In the genomic region with DNA sequence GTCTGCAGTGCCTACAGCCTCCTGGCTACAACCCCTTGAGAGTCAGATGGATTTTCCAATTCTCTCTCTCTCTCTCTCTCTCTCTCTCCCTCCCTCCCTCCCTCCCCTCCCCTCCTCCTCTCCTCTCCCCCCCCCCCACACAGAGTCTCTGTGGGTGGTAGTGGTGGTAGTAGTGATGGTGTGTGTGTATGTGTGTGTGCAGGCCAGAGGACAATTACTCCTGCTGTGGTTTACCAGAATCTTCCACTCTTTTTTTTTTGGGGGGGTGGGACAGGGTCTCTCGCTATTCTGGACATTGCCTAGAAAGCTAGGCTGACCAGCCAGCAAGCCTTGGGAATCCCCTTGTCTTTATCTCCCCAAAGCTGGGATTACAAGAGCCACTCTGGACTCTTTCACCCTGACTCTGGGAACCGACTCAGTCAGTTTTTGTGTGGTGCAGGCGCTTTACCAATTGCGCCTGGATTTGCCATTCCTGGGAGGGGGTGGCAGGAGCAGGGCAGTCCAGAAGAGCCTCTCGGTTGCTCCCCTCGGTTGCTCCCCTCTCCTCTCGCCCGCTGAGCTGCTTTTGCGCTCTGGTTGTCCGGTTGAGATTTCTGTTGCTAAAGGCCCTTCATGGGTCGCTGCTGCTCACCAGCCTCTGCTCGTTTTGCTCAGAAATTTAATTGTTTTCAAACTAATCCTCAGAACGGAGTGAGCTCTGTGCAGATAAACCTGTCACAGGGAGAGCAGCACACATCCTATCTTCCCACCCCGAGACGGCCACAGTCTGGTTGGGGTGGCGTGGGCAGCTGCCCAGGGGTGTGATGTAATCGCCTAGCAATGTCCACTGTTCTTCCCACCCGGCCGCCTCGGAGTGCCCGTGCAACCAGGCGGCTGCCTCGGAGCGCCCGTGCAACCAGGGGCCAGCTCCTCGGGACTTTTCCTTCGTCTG, we compare ENCODE assay signal across 9 mouse cellular contexts. TPM values are rescaled to one million over a fixed set of nuclear protein-coding genes. Genes with fewer than 3 reads are reported as not detected.
DNase-seq lines count a peak whose midpoint lies in the region; ATAC-seq and TF ChIP-seq lines count a peak whose summit lies in the region.
"Had no signal": no experiment of that assay in that cellular context is flagged by ENCODE, and none has a peak within 500 bp of the region (broad histone marks: within the 10 kb centered on the region; RNA-seq: fewer than 3 reads in every experiment).

No protein-coding gene starts in this region.

- 23% methylated on average over 27 of the region's 27 CpGs for WGBS in hindbrain, postnatal 0 days

- H3K36me3 ChIP-seq in hindbrain, postnatal 0 days (ENCODE audit: insufficient read depth, low read length) = no peaks in the 10 kb centered on the region

- no peaks in the 10 kb centered on the region for H3K9me3 ChIP-seq in hindbrain, postnatal 0 days (ENCODE audit: low read length)

- DNase-seq in embryo, embryonic 10.5 days (ENCODE audit: low spot score) = peak; percentile 27
- no peak for DNase-seq in embryo, embryonic 10 days (ENCODE audit: low spot score)
- DNase-seq in Patski (ENCODE audit: low read depth, low spot score) = peak; percentile 92
- peak; percentile 55 for DNase-seq in gastrocnemius, postnatal 10 days
- peak; percentile 54 for DNase-seq in hindbrain, postnatal 0 days (ENCODE audit: low spot score)
- DNase-seq in lung, postnatal 36 days = peak; percentile 20
- peak; percentile 73 for DNase-seq in testis, postnatal 14 days (ENCODE audit: low spot score)

- ATAC-seq in Patski = peak; percentile 72
- peak; percentile 80 for ATAC-seq in hindbrain, postnatal 0 days
- ATAC-seq in erythroid progenitor cell, adult 5-6 weeks (replicated peaks; ENCODE audit: low FRiP score, poor library complexity, severe bottlenecking) = no peak

- TF ChIP-seq CTCF in Patski (IDR thresholded peaks at IDR 0.05) = no peak
- TF ChIP-seq CTCF in hindbrain, postnatal 0 days (IDR thresholded peaks at IDR 0.05; ENCODE audit: low read depth) = no peak

- peak overlapping the region; percentile 71; the same call in 1 of the 2 replicates for H3K27ac ChIP-seq in hindbrain, postnatal 0 days

- POLR2A ChIA-PET in Patski (lab: Charles Lee) = interaction anchor here (0.6 to 1.6 kb wide), 10 partner anchors 9 to 39 kb away, joined by 3 to 7 read pairs (median 4); a partner anchor contains a TSS

- no peak overlapping the region for H3K9ac ChIP-seq in hindbrain, postnatal 0 days (replicated peaks; ENCODE audit: low read length)

- no peaks in the 10 kb centered on the region for H3K27me3 ChIP-seq in Patski
- no peaks in the 10 kb centered on the region for H3K27me3 ChIP-seq in hindbrain, postnatal 0 days (ENCODE audit: insufficient read depth, low read length)

- H3K4me3 ChIP-seq in hindbrain, postnatal 0 days (ENCODE audit: low read length) = no peak overlapping the region

- peak overlapping the region; percentile 31 for H3K4me2 ChIP-seq in hindbrain, postnatal 0 days (ENCODE audit: low read depth, low read length)

- in situ Hi-C loops in Patski (cut with MboI; ENCODE audit: low pct_unique_long_range_greater_than_20kb) = no loop called here

- no peaks in the 10 kb centered on the region for H3K4me1 ChIP-seq in hindbrain, postnatal 0 days (ENCODE audit: insufficient read depth, low read length)

- CTCF ChIA-PET in Patski (lab: Charles Lee) = interaction anchor here (0.9 to 3.7 kb wide), 5 partner anchors 13 to 63 kb away, joined by 3 to 24 read pairs (median 8); a partner anchor contains a TSS

RNA-seq across cellular contexts. Expression of a gene that starts 31.3 kb away (rescaled TPM):
- polyA plus RNA-seq in Patski (2021) = 16.7 TPM
- 10 to 100 TPM; 15.2 to 20.2 TPM for total RNA-seq in gastrocnemius, postnatal 10 days (2021)
- 52.1 and 54.5 TPM in 2 replicates for total RNA-seq in hindbrain, postnatal 0 days (2014; rRNA removed)
- 28.9 and 31.5 TPM in 2 replicates for polyA plus RNA-seq in hindbrain, postnatal 0 days (2015; fragmentation: Nextera tagmentation; extraction: Ambion mirVana)
- not detected in 2 replicates for total RNA-seq in erythroid progenitor cell, adult 5-6 weeks (2015; ENCODE audit: low replicate concordance)
- total RNA-seq in erythroid progenitor cell, adult 5-6 weeks (2017; ENCODE audit: low replicate concordance) = not detected in 2 replicates

RNA-seq across cellular contexts. Expression of a gene that starts 39.7 kb away (rescaled TPM):
- 40.2 TPM for polyA plus RNA-seq in Patski (2021)
- total RNA-seq in gastrocnemius, postnatal 10 days (2021) = 10 to 100 TPM; 11.5 to 14.5 TPM
- 38.1 and 45.1 TPM in 2 replicates for total RNA-seq in hindbrain, postnatal 0 days (2014; rRNA removed)
- polyA plus RNA-seq in hindbrain, postnatal 0 days (2015; fragmentation: Nextera tagmentation; extraction: Ambion mirVana) = 21.4 and 22.4 TPM in 2 replicates
- total RNA-seq in erythroid progenitor cell, adult 5-6 weeks (2015; ENCODE audit: low replicate concordance) = 2.9 and 3.4 TPM in 2 replicates
- 0.53 and 4.9 TPM in 2 replicates for total RNA-seq in erythroid progenitor cell, adult 5-6 weeks (2017; ENCODE audit: low replicate concordance)

RNA-seq across cellular contexts. Expression of a gene that starts 42.1 kb away (rescaled TPM):
- polyA plus RNA-seq in Patski (2021) = not detected
- not detected for total RNA-seq in gastrocnemius, postnatal 10 days (2021)
- total RNA-seq in hindbrain, postnatal 0 days (2014; rRNA removed) = 2.3 and 2.5 TPM in 2 replicates
- 0.84 and 1.2 TPM in 2 replicates for polyA plus RNA-seq in hindbrain, postnatal 0 days (2015; fragmentation: Nextera tagmentation; extraction: Ambion mirVana)
- total RNA-seq in erythroid progenitor cell, adult 5-6 weeks (2015; ENCODE audit: low replicate concordance) = not detected in 2 replicates
- not detected in 2 replicates for total RNA-seq in erythroid progenitor cell, adult 5-6 weeks (2017; ENCODE audit: low replicate concordance)
- total RNA-seq: common myeloid progenitor, adult 5-6 weeks had no signal

Comparison
In these comparisons a context has a peak if more than half of its experiments do, and no peak if none do; other contexts are left out.
1. RNA of a gene that starts 31.3 kb away (total RNA-seq): 52.1 to 54.5 TPM in hindbrain, postnatal 0 days and 15.2 to 20.2 TPM in gastrocnemius, postnatal 10 days; not detected in erythroid progenitor cell, adult 5-6 weeks; every median in the first group is over 10 times any median in the second.